Mouse (Mus musculus) cerebellum, adult 11 months (tissue): ENCODE measurements around the gene Qk.

Source experiments
- DNase-seq: peaks from one replicate; pipeline ENCODE4 v3.0.0; 2022

Gene Qk

DNA sequence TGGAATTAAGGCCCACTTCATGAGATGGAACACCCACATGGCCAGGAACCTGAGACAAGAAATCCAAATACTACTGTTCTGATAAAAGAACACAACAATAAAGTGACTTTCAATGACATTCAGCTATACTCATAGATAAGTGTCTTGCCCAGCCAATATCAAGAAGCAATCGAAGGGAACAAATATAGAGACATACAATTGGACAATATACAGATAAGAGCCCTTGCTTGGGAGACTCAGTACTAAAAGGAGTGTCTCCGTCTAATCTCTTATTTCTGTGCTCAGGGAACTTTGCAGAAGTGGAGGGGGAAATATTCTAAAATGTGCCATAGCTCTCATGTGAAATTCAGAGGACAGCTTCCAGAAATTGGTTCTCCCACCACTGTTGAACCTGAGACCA, 83.1 kb downstream of the Qk start:
- no peak for DNase-seq

DNA sequence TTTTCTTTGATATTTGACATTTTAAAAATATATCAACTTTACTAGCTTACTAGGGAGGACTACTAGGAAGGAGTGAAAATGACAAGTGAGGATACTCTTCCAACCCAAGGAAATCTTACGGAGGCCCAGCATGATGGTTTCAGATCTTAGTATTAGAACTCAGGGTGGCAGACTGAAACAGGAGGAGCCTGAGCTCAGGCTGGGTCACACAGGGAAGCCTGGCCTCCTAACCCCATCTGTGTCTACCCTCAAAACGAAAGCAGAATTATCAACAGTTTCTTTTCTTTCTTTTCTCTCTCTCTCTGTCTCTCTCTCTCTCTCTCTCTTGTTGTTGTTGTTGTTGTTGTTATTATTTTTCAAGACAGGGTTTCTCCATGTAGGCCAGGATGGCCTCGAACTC, 87.2 kb downstream of the Qk start:
- DNase-seq, result no peak

DNA sequence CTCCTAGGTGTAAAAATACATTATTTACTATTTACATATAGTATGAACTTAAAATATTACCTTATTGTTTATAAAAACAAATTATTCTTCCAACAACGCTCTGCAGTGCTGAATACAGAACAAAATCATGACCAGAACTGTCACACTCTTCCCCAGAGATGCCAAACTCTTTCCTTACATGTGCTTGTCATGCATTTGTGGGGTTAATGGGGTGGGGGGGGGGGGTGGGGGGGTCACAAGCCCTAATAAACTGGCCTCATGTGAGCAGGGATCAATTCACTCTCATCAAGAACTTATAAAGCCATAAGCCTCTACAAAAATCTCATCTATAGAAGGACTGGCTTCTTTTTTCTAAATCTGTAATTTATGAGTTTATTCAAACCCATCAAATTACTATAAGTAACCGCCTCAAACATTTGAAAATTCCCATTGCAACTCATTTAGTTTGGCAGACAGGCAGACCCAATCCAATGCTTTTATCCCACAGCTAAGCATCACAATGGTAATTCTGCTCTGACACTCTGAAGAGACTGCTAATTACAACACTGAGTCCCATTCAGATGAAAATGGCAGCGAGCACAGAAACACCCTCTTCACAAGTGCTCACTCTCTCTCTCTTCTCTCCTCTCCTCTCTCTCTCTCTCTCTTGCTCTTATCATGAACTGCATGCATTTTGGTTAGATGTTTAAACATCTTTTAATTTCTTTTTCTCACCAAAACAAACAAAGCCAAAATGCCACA, 91.7 kb downstream of the Qk start:
- DNase-seq, result no peak

DNA sequence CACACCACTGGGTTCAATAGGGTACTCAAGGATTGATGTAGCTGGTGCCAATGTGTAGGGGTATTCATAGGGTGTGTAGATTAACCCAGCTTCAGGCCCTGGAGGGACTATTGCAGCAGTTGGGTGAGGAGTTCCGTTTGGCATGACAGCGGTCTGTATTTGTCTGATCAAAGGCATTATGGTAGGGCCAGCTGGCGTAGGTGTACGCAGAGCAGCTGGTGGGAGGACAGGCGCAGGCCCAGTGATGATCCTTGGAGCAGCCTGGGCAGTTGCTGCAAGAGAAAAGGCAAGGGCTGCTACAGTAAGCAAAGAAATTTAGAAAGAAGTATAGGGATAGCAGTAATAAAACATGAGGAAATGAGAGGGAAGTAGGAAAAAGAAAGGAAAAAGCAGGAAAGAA, 103.5 kb downstream of the Qk start:
- no peak for DNase-seq

DNA sequence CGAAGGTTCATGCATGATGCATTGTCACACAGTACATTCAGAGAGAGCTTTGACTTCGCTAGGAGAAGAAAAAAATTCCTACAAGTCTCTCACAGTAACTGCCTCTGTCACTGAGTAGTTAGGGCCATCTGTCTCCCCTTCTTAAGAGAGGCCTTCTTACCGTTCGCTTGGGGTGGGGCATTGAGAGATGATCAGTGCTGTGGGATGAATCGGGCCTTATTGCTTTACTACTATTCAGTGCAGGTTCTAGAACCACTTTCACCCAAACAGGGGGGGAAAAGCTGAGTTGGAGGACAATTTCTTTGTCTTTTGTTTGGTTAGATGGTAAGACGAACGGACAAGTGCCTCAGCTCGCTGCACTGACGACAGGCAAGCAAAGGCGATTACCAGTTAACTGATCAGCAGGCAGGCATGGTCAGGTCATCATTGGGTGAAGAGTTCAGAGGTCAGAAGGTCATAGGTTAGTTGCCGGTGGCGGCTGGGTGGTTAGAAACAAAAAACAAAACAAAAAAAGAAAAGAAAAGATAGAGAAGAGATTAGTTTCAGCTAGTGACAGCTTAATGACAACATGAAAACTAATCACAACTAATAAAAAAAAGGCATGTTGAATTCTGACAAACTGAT, 110.4 kb downstream of the Qk start:
- DNase-seq, result no peak

DNA sequence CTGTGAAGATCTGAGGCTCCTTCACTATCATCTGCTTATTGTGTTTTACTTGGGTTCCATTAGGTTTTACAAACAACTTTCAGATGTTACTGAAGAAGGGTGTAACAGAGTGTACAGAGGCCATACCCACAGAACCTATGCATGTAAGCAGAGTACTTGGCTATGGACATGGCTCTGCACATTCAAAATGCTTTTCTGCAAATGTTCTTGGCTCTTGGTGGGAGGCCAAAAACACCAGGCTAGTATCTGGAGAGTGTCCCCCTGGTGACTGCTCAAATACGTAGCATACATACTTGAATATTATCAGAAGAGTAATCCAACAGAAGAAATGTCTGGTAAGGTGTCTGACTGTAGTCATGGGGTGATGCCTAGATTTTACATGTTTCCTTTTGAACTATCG, 121.0 kb downstream of the Qk start:
- DNase-seq, result no peak

DNA sequence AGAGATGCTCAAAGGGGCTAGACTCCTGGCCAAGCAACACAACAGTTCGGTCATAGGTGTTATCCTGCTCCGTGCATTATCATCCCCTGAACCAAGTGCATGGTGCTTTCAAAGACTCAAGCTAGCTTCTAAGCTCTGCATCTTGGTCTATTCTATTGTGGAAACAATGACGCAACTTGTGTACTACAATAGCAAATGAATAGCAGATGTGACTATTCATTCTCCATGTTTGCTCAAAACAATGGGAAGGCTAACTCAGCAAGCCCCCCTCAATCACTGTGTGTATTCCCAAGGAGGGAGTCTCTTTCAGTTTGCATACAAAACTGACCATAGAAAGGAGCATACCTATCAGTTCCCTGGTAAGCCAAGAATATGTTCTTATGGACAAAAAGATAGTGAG, 121.4 kb downstream of the Qk start:
- no peak for DNase-seq

DNA sequence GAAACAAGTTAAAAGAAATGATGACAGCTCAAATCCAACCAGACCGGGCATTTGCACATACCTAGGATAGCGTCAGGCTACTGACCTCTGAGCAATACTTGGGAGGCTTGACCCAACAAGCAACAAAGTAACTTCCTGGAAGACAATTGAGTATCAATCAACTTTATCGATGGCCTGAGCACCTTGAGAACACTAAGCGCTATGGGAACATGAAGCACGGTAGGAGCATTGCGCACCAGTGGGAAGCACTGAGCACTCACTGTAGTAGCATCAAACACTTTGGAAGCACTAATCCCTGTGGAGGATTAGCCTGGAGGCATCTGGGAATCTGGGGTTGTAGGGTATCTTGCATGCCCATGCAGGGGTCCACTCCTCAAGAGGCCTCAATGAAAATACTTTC, 124.0 kb downstream of the Qk start:
- no peak for DNase-seq

DNA sequence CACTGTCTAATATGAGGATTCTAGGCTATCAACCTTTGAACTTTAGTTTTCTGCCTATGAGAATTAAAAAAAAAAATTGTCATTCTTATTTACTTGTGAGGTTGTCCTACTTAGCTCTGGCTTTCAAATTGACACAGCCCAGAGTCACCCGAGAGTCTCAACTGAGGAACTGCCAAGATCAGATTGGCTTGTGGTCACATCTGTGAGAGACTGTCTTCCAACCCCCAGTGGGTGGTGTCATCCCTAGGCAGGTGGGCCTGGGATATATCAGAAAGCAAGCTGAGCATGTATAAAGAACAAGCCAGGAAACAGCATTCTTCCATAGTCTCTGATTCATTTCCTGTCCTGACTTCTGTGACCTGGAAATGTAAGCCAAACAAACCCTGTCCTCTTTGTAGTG, 128.8 kb downstream of the Qk start:
- DNase-seq, result no peak

DNA sequence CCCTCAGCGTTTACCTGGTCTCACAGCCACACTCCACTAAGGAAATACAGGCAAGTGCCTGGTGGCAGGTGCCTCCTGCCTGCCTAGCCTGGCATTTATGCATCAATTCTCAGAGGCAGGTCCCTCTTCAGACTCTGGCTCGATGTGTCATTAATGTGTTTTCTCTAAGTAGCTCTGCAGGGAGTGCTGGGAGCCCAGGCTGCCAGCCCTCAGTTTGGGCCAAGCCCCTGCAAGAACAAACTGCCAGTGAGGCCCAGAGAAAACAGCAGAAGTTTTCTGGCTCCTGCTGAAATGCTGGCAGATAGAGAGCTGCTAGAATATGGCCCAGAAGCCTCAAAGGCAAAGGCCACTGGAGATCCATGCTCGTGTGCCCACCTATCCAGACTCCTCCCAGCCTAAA, 131.2 kb downstream of the Qk start:
- no peak for DNase-seq

DNA sequence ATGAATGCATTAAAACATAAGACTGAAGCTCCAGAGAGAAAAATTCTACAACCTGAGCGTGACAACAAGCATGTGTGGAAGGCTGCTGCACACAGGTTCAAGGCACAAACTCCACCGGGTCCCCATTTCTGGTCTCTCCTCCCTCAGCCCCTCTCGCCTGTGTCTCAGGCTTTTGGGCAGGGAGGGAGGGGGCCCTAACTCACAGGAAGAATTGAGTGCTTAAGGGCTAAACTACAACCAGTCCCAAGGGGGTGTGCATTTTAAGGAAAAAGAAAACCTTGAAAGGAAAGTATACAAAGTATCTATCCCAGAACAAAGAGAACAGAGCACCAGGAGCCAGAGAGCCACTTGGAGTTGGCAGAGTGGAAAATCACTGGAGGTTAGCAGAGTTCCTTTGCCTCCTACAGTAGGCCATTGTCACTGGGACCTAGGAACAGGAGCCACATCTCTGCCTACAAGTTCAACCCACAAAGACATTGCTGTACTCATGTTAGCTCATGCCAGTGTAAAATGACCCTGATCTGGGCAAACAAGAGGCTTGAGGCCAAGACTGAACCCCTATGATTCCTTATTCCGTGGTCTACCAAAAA, 132.1 kb downstream of the Qk start:
- DNase-seq, result no peak

DNA sequence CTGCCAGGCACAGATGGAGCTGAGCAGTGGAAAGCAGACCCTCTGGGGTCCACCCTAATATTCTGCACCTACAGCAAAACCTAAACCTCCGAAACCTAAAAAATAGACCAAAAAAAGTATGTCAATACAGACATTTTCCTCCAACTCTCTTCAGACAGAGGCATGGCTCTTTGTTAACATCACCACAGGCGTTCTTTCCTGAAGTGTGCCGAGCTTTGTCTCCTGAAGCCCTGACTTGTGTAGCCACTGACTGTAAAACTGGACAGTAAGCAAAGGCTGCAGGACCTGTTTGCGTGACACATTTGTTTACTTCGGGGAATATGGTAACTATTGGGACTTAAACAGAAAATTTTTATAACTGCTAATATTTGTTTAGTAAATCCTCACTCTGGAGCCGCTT, 137.9 kb downstream of the Qk start:
- no peak for DNase-seq

DNA sequence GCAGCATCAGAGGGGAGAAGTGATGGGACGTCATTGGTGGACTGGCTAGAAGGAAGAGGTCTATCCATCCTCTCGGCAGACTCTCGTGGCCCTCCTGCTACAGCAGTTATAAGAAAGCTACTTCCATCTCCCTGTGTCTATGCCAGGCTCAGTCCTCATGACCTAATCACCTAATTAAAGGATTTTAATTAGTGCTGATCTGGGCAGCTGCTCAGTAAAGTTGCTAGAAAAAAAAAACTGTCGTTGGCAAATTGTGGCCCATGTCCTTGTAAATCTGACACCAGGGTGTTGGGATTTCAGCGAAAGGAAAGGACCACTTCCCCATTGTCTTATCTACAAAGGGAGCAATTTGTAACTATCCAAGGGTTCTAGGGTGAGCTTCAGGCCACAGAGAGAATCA, 142.6 kb downstream of the Qk start:
- no peak for DNase-seq

DNA sequence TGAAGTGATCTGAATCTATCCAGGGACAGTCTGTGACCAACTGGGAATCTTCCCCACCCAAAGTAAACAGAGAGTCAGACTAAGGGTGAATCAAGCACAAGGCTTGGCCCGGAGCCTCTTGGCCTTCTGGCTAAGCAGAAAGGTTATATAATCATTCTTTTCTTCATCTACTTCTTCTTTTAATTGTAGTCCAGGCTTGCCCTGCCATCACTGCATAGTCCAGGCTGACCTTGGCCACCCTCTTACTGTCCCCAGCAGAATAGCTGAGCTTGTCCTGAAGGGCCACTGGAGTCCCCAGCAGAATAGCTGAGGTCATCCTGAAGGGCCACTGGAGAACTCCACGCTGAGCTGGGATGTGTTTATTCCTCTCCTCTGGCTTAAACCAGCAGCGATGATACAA, 158.4 kb downstream of the Qk start:
- no peak for DNase-seq

DNA sequence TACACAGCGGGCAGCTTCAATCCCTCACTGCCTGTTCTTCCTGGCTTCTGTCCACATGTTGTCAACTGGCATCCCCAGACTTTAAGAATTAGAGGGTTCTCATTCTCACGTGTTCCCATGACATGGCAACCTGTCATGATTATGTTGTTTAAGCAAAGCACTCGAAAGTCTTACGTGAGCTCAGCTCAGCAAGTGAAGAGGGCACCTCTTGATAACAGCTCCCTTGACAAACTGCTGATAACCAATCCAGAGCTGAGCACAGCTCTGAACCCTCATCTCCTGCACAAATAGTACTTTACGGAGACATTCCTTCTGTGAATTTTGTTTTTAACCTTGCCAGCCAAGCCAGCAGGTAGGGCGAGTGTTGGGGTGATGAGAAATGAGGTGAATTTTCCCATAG, 159.2 kb downstream of the Qk start:
- no peak for DNase-seq

DNA sequence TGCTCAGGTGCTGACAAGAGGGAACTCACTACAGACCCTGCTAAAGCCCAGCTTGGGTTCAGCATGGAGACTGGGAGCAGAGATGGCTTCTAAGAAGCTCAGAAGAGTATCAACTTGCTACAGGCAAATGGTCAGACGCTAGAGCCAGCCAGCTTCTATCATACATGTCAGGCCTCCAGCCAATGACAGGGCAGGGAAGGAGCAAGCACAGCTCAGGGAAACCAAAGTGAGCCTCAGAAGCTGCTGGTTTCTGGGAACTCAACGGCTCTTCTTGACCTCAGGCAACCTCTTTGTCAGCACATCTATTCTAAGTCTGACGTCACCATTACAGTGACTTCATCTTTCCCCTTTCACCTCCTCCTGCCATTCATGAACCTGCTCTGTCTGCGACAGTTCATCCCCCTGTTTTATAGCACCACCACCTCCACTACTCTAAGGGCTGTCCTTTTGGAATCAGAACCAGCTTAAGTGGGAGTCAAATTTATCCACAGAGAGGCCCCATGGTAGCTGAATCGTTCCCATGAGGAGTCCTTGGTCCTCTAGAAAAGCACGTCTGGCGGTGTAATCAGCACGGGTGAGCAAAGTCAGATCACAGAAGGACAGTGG, 166.7 kb downstream of the Qk start:
- no peak for DNase-seq
